Mouse (Mus musculus) E14TG2a.4 (cell line): Measurements from ENCODE around the gene Plgrkt.

ENCODE experiments used
- H3K27me3 ChIP-seq: 2 replicates; pipeline ENCODE4 v1.6.1; 2014; ENCODE audit warnings: low read length, control low read depth; ENCODE audit not compliant: insufficient read depth
- H3K36me3 ChIP-seq: 2 replicates; pipeline ENCODE4 v1.6.1; 2014; ENCODE audit warnings: low read length, control low read depth; ENCODE audit not compliant: insufficient read depth
- H3K4me1 ChIP-seq: replicated peaks from 2 replicates; pipeline ENCODE4 v1.6.1; 2014; ENCODE audit warnings: low read depth, low read length, control low read depth
- H3K4me3 ChIP-seq: replicated peaks from 2 replicates; pipeline ENCODE4 v1.5.1; 2014; ENCODE audit warnings: mild to moderate bottlenecking, low read length
- H3K9me3 ChIP-seq: 2 replicates; pipeline ENCODE4 v1.6.1; 2014; ENCODE audit warnings: low read length, control low read depth
- CTCF ChIP-seq: conservative IDR thresholded peaks from 2 replicates; pipeline ENCODE4 v1.5.1; 2014; ENCODE audit warnings: low read length
- NANOG ChIP-seq: IDR thresholded peaks from 2 replicates; pipeline ENCODE4 v1.6.1; 2014; ENCODE audit warnings: borderline replicate concordance, low read length, mixed read lengths
- POU5F1 ChIP-seq: IDR thresholded peaks from 2 replicates; pipeline ENCODE4 v1.6.1; 2014; ENCODE audit warnings: low read length, borderline replicate concordance

Plgrkt gene

GRCm38 (mm10) chr19:29373438-29373837, 6.2 kb upstream of the Plgrkt start:
- Histone ChIP-seq H3K9me3 (no peaks in the 10 kb centered on the region), H3K27me3 (peaks cover 5% of the 10 kb centered on the region), H3K4me3 (no peak overlapping the region), H3K4me1 (0 out of 2 replicates have a peak, but pooled peaks cover 7% of the 10 kb centered on the region), H3K36me3 (no peaks in the 10 kb centered on the region)
- TF ChIP-seq NANOG, result no peak
- no peak for TF ChIP-seq POU5F1
- no peak for TF ChIP-seq CTCF

- TF ChIP-seq CTCF, result no peak
- no peak for TF ChIP-seq NANOG
- TF ChIP-seq POU5F1, result no peak
- no peaks in the 10 kb centered on the region for H3K36me3 ChIP-seq
- peaks cover 7% of the 10 kb centered on the region; the same call in 1 of the 2 replicates for H3K4me1 ChIP-seq
- peaks cover 5% of the 10 kb centered on the region for H3K27me3 ChIP-seq
- no peaks in the 10 kb centered on the region for H3K9me3 ChIP-seq
- no peak overlapping the region for H3K4me3 ChIP-seq
These were observed 5.4 kb upstream of the Plgrkt start for GRCm38 (mm10) chr19:29372621-29373020.

DNA sequence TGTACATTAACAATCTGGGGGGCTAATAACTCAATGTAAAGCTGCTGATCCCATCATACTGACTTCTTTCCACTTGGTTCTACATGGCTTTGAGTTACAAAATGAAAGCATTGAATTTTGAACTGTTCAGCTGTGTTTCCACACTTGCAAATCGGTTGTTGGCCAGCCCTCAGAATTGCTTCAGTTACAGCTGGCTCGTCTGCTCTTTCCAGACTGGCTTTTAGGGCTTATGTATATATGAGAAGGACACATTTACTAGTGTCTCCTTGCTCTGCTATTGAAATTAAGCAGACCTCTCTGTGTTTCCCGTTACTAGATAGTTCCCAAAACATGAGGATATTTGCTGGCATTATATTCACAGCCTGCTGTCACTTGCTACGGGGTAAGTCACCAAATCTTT, 4.9 kb upstream of the Plgrkt start:
- H3K4me1 ChIP-seq, result peaks cover 12% of the 10 kb centered on the region
- no peak for TF ChIP-seq POU5F1
- TF ChIP-seq NANOG, result no peak
- no peak for TF ChIP-seq CTCF
- H3K36me3 ChIP-seq, result no peaks in the 10 kb centered on the region
- no peaks in the 10 kb centered on the region for H3K9me3 ChIP-seq
- H3K4me3 ChIP-seq, result no peak overlapping the region
- peaks cover 10% of the 10 kb centered on the region for H3K27me3 ChIP-seq

DNA sequence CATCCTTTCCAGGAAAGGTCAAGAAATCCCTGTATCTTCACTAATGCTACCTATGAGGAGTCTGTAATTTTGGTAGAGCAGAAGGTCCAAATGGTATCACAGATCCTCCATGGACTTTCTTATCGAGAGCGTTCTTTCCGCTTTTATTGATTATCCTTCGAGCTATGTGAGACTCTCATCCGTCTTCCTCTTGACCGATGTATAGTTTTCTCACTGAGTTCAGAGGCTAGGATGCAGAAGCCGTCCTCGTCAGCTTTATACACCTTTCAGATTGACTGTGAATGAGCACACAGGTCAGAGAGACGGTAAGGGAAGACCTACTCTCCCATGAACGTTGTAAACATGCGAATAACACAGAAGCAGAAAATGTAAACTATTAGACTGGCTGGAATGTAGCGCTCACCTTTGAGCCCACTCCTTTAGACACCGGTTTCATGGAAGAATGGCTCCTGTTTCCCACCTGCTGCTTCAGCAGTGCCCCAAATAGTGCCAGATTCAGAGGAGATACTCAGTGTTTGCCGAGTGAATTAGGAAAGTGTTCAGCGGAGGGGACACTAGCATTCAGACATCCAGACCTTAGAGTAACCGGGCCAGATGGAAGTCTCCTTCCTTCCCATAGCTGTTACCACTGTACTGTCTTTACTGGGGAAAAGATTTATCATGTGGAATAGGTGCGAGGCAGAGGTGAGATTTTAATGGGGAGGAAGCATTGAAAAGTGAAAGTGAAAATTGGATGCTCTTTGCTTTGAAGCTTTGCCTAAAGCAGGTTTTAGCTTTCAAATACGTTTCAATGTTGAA, 4.3 kb upstream of the Plgrkt start:
- H3K9me3 ChIP-seq, result no peaks in the 10 kb centered on the region
- TF ChIP-seq NANOG (no peak), CTCF (no peak), POU5F1 (no peak)
- H3K4me3 ChIP-seq, result no peak overlapping the region
- H3K27me3 ChIP-seq, result peaks cover 12% of the 10 kb centered on the region
- no peaks in the 10 kb centered on the region for H3K36me3 ChIP-seq
- peaks cover 14% of the 10 kb centered on the region for H3K4me1 ChIP-seq

DNA sequence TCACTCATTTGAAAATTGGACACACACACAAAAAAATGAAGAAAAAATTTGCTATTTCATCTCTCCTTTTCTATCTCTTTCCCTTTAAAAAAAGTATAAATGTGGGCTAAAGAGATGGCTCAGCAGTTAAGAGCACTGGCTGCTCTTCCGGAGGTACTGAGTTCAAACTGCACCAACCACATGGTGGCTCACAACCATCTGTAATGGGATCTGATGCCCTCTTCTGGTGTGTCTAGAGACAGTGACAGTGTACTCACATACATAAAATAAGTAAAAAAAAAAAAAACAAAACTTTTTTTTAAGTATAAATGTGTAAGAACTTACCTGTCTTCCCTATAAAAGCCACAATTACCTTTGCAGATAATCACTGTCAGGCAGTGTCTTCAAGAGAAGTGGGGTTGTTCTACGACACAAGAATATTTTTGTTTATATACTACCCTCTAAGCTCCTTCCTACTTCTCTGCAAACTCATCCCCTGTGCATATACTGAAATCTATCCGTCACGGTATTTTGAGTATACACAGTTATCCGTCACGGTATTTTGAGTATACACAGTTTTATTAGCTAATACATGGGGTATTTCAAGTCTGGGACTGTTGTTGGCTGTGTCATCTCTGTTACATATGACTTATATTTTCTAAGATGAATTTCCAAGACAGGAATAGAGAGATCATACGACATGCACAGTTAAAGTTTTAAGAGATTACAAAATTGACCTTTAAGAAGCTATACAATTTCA, 3.5 kb upstream of the Plgrkt start:
- no peaks in the 10 kb centered on the region for H3K36me3 ChIP-seq
- TF ChIP-seq POU5F1 (no peak), CTCF (no peak), NANOG (no peak)
- H3K4me3 ChIP-seq, result no peak overlapping the region

DNA sequence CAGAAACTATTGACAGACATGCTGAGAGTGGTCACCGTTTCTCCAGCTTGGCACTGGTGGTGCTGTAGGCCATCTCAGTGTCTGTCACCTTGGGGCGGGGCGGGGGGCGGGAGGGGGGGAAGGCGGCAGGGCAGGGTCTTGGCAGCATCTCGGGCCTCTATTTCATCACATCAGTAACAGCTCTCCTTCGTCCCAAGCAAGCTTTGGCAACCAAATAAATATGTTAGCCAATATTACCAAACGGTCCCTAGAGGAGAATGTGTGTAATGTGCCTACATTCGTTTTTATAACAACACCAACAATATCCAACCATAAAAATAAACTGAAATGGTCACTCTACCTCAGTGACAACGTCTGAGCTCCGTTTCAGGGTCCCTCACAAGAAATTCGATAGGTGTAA, 2.9 kb upstream of the Plgrkt start:
- Histone ChIP-seq H3K36me3 (no peaks in the 10 kb centered on the region), H3K4me3 (no peak overlapping the region), H3K9me3 (no peaks in the 10 kb centered on the region), H3K27me3 (peaks cover 16% of the 10 kb centered on the region), H3K4me1 (peaks cover 16% of the 10 kb centered on the region)
- TF ChIP-seq POU5F1, result no peak
- TF ChIP-seq CTCF, result no peak
- TF ChIP-seq NANOG, result no peak

More for the DNA sequence above, 3.5 kb upstream of the Plgrkt start:
- Histone ChIP-seq H3K9me3 (no peaks in the 10 kb centered on the region), H3K27me3 (peaks cover 16% of the 10 kb centered on the region), H3K4me1 (peaks cover 12% of the 10 kb centered on the region)

DNA sequence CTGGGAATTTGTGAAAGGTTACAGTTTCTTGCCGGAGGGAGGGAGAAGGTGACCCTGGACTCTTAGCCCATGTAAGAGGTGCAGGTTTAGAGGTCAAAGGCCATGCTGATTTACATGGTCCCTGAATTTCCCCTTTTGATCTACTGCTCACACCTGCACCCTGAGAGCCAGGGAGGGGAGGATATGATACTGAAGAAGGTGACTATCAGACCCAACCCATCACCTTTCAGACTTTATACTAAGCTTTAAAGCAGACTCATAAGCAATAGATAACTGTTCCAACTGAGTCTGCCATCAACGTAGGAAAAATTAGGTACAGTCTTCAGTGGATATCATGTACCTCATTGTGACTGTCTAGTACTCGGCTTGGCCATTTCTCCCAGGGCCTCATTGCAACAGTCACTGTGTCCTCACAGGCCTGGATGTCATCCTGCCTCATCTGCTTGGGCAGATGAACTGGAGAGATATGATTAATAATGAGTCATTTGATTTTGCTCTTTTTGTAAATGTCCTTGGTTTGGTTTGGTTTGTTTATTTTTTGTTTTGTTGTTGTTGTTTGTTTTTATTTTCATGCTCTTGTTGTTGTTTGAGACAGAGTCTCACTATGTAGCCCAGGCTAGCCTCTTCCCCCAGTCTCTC, 1.6 kb upstream of the Plgrkt start:
- Histone ChIP-seq H3K9me3 (no peaks in the 10 kb centered on the region), H3K36me3 (no peaks in the 10 kb centered on the region), H3K4me3 (no peak overlapping the region), H3K4me1 (peaks cover 26% of the 10 kb centered on the region), H3K27me3 (peaks cover 23% of the 10 kb centered on the region)
- TF ChIP-seq POU5F1 (no peak), NANOG (no peak)

DNA sequence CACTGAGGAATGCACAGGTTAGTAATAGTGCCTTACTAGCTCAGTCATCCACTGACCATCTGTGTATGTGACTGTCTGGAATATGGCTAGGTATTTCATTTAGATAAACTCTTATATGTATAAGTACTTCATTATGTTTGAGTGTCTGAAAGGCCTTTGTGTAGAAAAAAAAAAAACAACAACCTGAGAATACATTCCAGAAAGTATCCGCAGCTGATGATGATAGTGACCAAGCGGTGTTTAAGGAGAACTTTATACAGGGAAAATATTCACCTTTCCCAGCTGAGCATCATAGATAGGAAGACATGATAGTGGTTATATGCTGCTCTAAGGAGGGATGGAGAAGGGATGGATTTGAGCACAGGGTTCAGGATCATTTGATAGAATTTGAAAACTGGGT, 851 bp upstream of the Plgrkt start:
- Histone ChIP-seq H3K36me3 (no peaks in the 10 kb centered on the region), H3K4me3 (no peak overlapping the region), H3K27me3 (peaks cover 23% of the 10 kb centered on the region), H3K9me3 (no peaks in the 10 kb centered on the region), H3K4me1 (peaks cover 22% of the 10 kb centered on the region)
- TF ChIP-seq NANOG, result no peak
- TF ChIP-seq POU5F1, result no peak
- TF ChIP-seq CTCF, result no peak
